9 mouse cellular contexts compared by ENCODE assay signal in the genomic region with DNA sequence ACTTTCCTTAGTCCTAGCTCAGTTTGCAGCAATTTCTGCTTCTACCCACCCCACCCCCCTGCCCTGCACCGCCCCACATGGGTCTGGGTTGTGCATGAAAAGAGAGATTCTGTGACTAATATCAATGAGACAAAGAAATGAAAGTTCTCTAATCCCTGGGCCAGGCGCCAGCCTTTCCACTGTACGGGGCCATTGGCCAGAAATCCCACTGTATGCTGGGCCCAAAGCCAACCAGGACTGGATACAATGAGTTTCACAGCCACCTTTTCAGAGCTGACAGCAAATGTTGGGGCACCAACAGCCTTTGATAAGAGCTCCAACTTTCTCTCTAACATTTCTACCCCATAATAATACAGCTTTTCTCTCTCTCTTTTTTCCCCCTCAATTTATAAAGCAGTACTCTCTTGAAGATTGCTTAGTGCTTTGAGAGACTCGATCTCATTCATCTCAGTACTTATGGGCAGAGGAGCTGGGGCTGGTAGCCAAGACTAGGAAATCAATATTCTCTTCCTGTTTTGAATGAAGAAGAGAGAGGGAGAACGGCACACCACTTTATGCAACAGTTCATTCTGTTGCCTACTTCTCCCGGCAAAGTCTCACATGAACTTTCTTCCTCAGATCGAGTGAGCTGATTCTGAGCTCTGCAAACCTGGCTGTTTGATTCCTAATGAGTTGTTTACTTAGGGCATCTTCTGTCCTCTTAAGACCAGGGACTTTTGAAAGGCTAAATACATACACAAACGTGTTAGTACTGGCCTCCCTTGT. TPM values are rescaled to one million over a fixed set of nuclear protein-coding genes. Genes with fewer than 3 reads are reported as not detected.
A peak's percentile ranks its signal among the peaks of the same experiment; 100 is the strongest.
DNase-seq lines count a peak whose midpoint lies in the region; ATAC-seq and TF ChIP-seq lines count a peak whose summit lies in the region.
"Had no signal": no experiment of that assay in that cellular context is flagged by ENCODE, and none has a peak within 500 bp of the region (broad histone marks: within the 10 kb centered on the region; RNA-seq: fewer than 3 reads in every experiment).

No protein-coding gene starts in this region.

- peaks cover 24% of the 10 kb centered on the region for H3K4me1 ChIP-seq in embryonic facial prominence, embryonic 14.5 days (ENCODE audit: control insufficient read depth, insufficient read depth, low read length)
- 0 out of 2 replicates have a peak, but pooled peaks cover 2% of the 10 kb centered on the region for H3K4me1 ChIP-seq in heart, embryonic 10.5 days
- peaks cover 13% of the 10 kb centered on the region for H3K4me1 ChIP-seq in kidney, embryonic 15.5 days
- 0 out of 2 replicates have a peak, but pooled peaks cover 5% of the 10 kb centered on the region for H3K4me1 ChIP-seq in limb, embryonic 12.5 days (replicated peaks)
- peaks cover 4% of the 10 kb centered on the region; the same call in 1 of the 2 replicates for H3K4me1 ChIP-seq in neural tube, embryonic 15.5 days
- no peaks in the 10 kb centered on the region for H3K4me1 ChIP-seq in thymus, adult 2 months (replicated peaks; ENCODE audit: control insufficient read depth, insufficient read depth, low read length)

- DNase-seq in adrenal gland, adult (ENCODE audit: inconsistent age in 2 of 2, low spot score in 1 of 2), result peak; percentile 44 to 81
- DNase-seq in adrenal gland, adult 18-20 months (ENCODE audit: low spot score in 2 of 2), result no peak
- peak; percentile 94 for DNase-seq in embryonic facial prominence, embryonic 14.5 days (ENCODE audit: low spot score)
- no peak for DNase-seq in heart, embryonic 10.5 days (ENCODE audit: low spot score)
- no peak for DNase-seq in thymus, adult 2 months

- H3K27ac ChIP-seq in embryonic facial prominence, embryonic 14.5 days (replicated peaks; ENCODE audit: low read depth, low read length), result peak overlapping the region; percentile 71
- peak overlapping the region; percentile 22; the same call in 1 of the 2 replicates for H3K27ac ChIP-seq in heart, embryonic 10.5 days
- H3K27ac ChIP-seq in kidney, embryonic 15.5 days, result peak overlapping the region; percentile 75
- peak overlapping the region; percentile 12; the same call in 1 of the 2 replicates for H3K27ac ChIP-seq in limb, embryonic 12.5 days
- H3K27ac ChIP-seq in neural tube, embryonic 15.5 days (replicated peaks), result peak overlapping the region; percentile 73
- no peak overlapping the region for H3K27ac ChIP-seq in thymus, adult 2 months (ENCODE audit: control insufficient read depth, insufficient read depth, low read length)

- no peak overlapping the region for H3K9ac ChIP-seq in embryonic facial prominence, embryonic 14.5 days (ENCODE audit: low read depth, low read length)
- H3K9ac ChIP-seq in kidney, embryonic 15.5 days, result no peak overlapping the region
- no peak overlapping the region for H3K9ac ChIP-seq in limb, embryonic 12.5 days (replicated peaks)
- no peak overlapping the region for H3K9ac ChIP-seq in neural tube, embryonic 15.5 days (replicated peaks)

- TF ChIP-seq CTCF in thymus, adult 2 months (IDR thresholded peaks at IDR 0.05; ENCODE audit: borderline replicate concordance, control insufficient read depth, extremely low read depth, insufficient read depth, low read length, poor library complexity), result no peak

- peak; percentile 98 for ATAC-seq in embryonic facial prominence, embryonic 14.5 days (ENCODE audit: low read depth)
- ATAC-seq in kidney, embryonic 15.5 days (replicated peaks; ENCODE audit: low FRiP score), result peak; percentile 82
- peak; percentile 90 for ATAC-seq in limb, embryonic 12.5 days (ENCODE audit: insufficient number of reproducible peaks, insufficient read depth, low FRiP score, low TSS enrichment, low read depth)
- ATAC-seq in neural tube, embryonic 15.5 days (ENCODE audit: low FRiP score), result peak; percentile 84

- 18% methylated on average over 8 of the region's 8 CpGs for WGBS in embryonic facial prominence, embryonic 14.5 days
- 63% methylated on average over 8 of the region's 8 CpGs for WGBS in heart, embryonic 10.5 days
- WGBS in kidney, embryonic 15.5 days, result 44% methylated on average over 8 of the region's 8 CpGs
- 58% methylated on average over 8 of the region's 8 CpGs for WGBS in limb, embryonic 12.5 days
- 41% methylated on average over 8 of the region's 8 CpGs for WGBS in neural tube, embryonic 15.5 days
- WGBS in thymus, adult 2 months, result 78% methylated on average over 8 of the region's 8 CpGs

- H3K4me2 ChIP-seq in embryonic facial prominence, embryonic 14.5 days (ENCODE audit: low read depth, low read length), result peak overlapping the region; percentile 0; the same call in 1 of the 2 replicates
- H3K4me2 ChIP-seq in kidney, embryonic 15.5 days, result peak overlapping the region; percentile 3; the same call in 1 of the 2 replicates
- no peak overlapping the region for H3K4me2 ChIP-seq in limb, embryonic 12.5 days
- H3K4me2 ChIP-seq in neural tube, embryonic 15.5 days, result 0 out of 2 replicates have a peak overlapping the region, but pooled peaks have one; percentile 3

- H3K9me3 ChIP-seq in embryonic facial prominence, embryonic 14.5 days (ENCODE audit: control insufficient read depth, low read length), result no peaks in the 10 kb centered on the region
- H3K9me3 ChIP-seq in heart, embryonic 10.5 days, result no peaks in the 10 kb centered on the region
- H3K9me3 ChIP-seq in kidney, embryonic 15.5 days (replicated peaks), result no peaks in the 10 kb centered on the region
- no peaks in the 10 kb centered on the region for H3K9me3 ChIP-seq in limb, embryonic 12.5 days
- H3K9me3 ChIP-seq in neural tube, embryonic 15.5 days (replicated peaks), result no peaks in the 10 kb centered on the region

- H3K36me3 ChIP-seq in embryonic facial prominence, embryonic 14.5 days (ENCODE audit: control insufficient read depth, insufficient read depth, low read length), result no peaks in the 10 kb centered on the region
- H3K36me3 ChIP-seq in heart, embryonic 10.5 days, result no peaks in the 10 kb centered on the region
- H3K36me3 ChIP-seq in kidney, embryonic 15.5 days, result no peaks in the 10 kb centered on the region
- H3K36me3 ChIP-seq in limb, embryonic 12.5 days, result no peaks in the 10 kb centered on the region
- no peaks in the 10 kb centered on the region for H3K36me3 ChIP-seq in neural tube, embryonic 15.5 days
- H3K36me3 ChIP-seq in thymus, adult 2 months (ENCODE audit: control insufficient read depth, insufficient read depth, low read length), result no peaks in the 10 kb centered on the region

- no peaks in the 10 kb centered on the region for H3K27me3 ChIP-seq in embryonic facial prominence, embryonic 14.5 days (replicated peaks; ENCODE audit: control insufficient read depth, insufficient read depth, low read length)
- no peaks in the 10 kb centered on the region for H3K27me3 ChIP-seq in heart, embryonic 10.5 days (ENCODE audit: insufficient read depth, poor library complexity, severe bottlenecking)
- no peaks in the 10 kb centered on the region for H3K27me3 ChIP-seq in kidney, embryonic 15.5 days
- no peaks in the 10 kb centered on the region for H3K27me3 ChIP-seq in limb, embryonic 12.5 days
- no peaks in the 10 kb centered on the region for H3K27me3 ChIP-seq in neural tube, embryonic 15.5 days (replicated peaks)
- H3K27me3 ChIP-seq in thymus, adult 2 months (ENCODE audit: control insufficient read depth, insufficient read depth, low read length), result no peaks in the 10 kb centered on the region

- TF ChIP-seq POLR2A in thymus, adult 2 months (IDR thresholded peaks at IDR 0.05; ENCODE audit: control insufficient read depth, extremely low read depth, insufficient read depth, low read length, poor library complexity), result no peak

- H3K4me3 ChIP-seq in embryonic facial prominence, embryonic 14.5 days (ENCODE audit: low read depth, low read length), result no peak overlapping the region
- H3K4me3 ChIP-seq in heart, embryonic 10.5 days, result no peak overlapping the region
- H3K4me3 ChIP-seq in kidney, embryonic 15.5 days (replicated peaks), result no peak overlapping the region
- no peak overlapping the region for H3K4me3 ChIP-seq in limb, embryonic 12.5 days (replicated peaks)
- no peak overlapping the region for H3K4me3 ChIP-seq in neural tube, embryonic 15.5 days (replicated peaks)
- H3K4me3 ChIP-seq in thymus, adult 2 months (ENCODE audit: control insufficient read depth, insufficient read depth, low read length), result no peak overlapping the region

RNA-seq across cellular contexts. Expression of a gene that starts 9.2 kb away (rescaled TPM):
- total RNA-seq in adrenal gland, adult 18-20 months (2021), result 10 to 100 TPM; 53.9 to 85.9 TPM
- polyA plus RNA-seq in embryonic facial prominence, embryonic 14.5 days (2014; fragmentation: Nextera tagmentation; extraction: Ambion mirVana), result 858 and 931 TPM in 2 replicates
- 143 and 358 TPM in 2 replicates for polyA plus RNA-seq in heart, embryonic 10.5 days (2016; fragmentation: Nextera tagmentation; extraction: Ambion mirVana)
- 362 and 367 TPM in 2 replicates for polyA plus RNA-seq in kidney, embryonic 15.5 days (2015; fragmentation: Nextera tagmentation; extraction: Ambion mirVana)
- 395 and 421 TPM in 2 replicates for polyA plus RNA-seq in limb, embryonic 12.5 days (2016; fragmentation: Nextera tagmentation; extraction: Ambion mirVana)
- polyA plus RNA-seq in neural tube, embryonic 15.5 days (2015; fragmentation: Nextera tagmentation; extraction: Ambion mirVana), result 623 and 715 TPM in 2 replicates
- 2.6 and 2.9 TPM in 2 replicates for polyA plus RNA-seq in thymus, adult 2 months (2012; rRNA removed)
- total RNA-seq: neutrophil, adult 5-6 weeks had no signal

Comparison
In these comparisons a context has a peak if more than half of its experiments do, and no peak if none do; other contexts are left out.
1. DNase-seq: peak in adrenal gland, adult (2 of 2) and embryonic facial prominence, embryonic 14.5 days (single experiment); none in adrenal gland, adult 18-20 months (0 of 2), heart, embryonic 10.5 days (single experiment) and thymus, adult 2 months (single experiment).
2. RNA of a gene that starts 9.2 kb away (polyA plus RNA-seq): 858 to 931 TPM in embryonic facial prominence, embryonic 14.5 days, 623 to 715 TPM in neural tube, embryonic 15.5 days, 395 to 421 TPM in limb, embryonic 12.5 days, 362 to 367 TPM in kidney, embryonic 15.5 days and 143 to 358 TPM in heart, embryonic 10.5 days; 2.6 to 2.9 TPM in thymus, adult 2 months; every median in the first group is over 10 times any median in the second.
3. Peak in every context shown above with its lines, with median percentiles within 50 percentile points of each other: ATAC-seq.